8 mouse cellular contexts compared by ENCODE assay signal in genomic region chr4:132732148-132732684, GRCm38 (mm10). TPM values are rescaled to one million over a fixed set of nuclear protein-coding genes. Genes with fewer than 3 reads are reported as not detected.
DNase-seq lines count a peak whose midpoint lies in the region; ATAC-seq and TF ChIP-seq lines count a peak whose summit lies in the region.

Gene Xkr8, minus strand, starts transcription at chr4:132732546.

- intact Hi-C loops in left cerebral cortex, postnatal 25 days (cut with DNase I), result no loop called here

- H3K36me3 ChIP-seq in hindbrain, postnatal 0 days (ENCODE audit: insufficient read depth, low read length), result 0 out of 2 replicates have a peak, but pooled peaks cover 6% of the 10 kb centered on the region

- H3K27ac ChIP-seq in hindbrain, postnatal 0 days, result peak within 1 kb of the TSS; percentile 60; the same call in 1 of the 2 replicates

- WGBS in hindbrain, postnatal 0 days, result 3% methylated on average over 33 of the region's 34 CpGs

- H3K4me1 ChIP-seq in hindbrain, postnatal 0 days (ENCODE audit: insufficient read depth, low read length), result peaks cover 7% of the 10 kb centered on the region; the same call in 1 of the 2 replicates

- peak within 1 kb of the TSS; percentile 69 for H3K9ac ChIP-seq in hindbrain, postnatal 0 days (replicated peaks; ENCODE audit: low read length)

- H3K4me3 ChIP-seq in hindbrain, postnatal 0 days (ENCODE audit: low read length), result peak within 1 kb of the TSS; percentile 59

- peak; percentile 86 for DNase-seq in adipocyte (ENCODE audit: low spot score)
- DNase-seq in gastrocnemius, adult 8-10 months (ENCODE audit: low spot score in 2 of 2), result peak; percentile 79 to 85
- peak; percentile 88 for DNase-seq in hindbrain, postnatal 0 days (ENCODE audit: low spot score)
- peak; percentile 46 to 65 for DNase-seq in left cerebral cortex, postnatal 25 days (ENCODE audit: low spot score in 2 of 2)
- DNase-seq in mesoderm, embryonic 11.5 days (ENCODE audit: low read depth, low spot score), result peak; percentile 84
- DNase-seq in right cerebral cortex, postnatal 25 days, result peak; percentile 70
- DNase-seq in yolk sac, embryonic 10.5 days (ENCODE audit: low spot score), result peak; percentile 93

- peak; percentile 96 for ATAC-seq in common myeloid progenitor, adult 5-6 weeks (replicated peaks; ENCODE audit: low read depth, poor library complexity, severe bottlenecking)
- ATAC-seq in hindbrain, postnatal 0 days, result peak; percentile 95

- peak; percentile 28 for TF ChIP-seq CTCF in hindbrain, postnatal 0 days (IDR thresholded peaks at IDR 0.05; ENCODE audit: low read depth)

- H3K27me3 ChIP-seq in hindbrain, postnatal 0 days (ENCODE audit: insufficient read depth, low read length), result no peaks in the 10 kb centered on the region

- peak within 1 kb of the TSS; percentile 85 for H3K4me2 ChIP-seq in hindbrain, postnatal 0 days (ENCODE audit: low read depth, low read length)

- H3K9me3 ChIP-seq in hindbrain, postnatal 0 days (ENCODE audit: low read length), result no peaks in the 10 kb centered on the region

RNA-seq across cellular contexts. Expression of gene Xkr8, which starts in this region (rescaled TPM):
- total RNA-seq in common myeloid progenitor, adult 5-6 weeks (2017), result 2.6 and 4.1 TPM in 2 replicates
- 1 to 10 TPM in 2 of 4 experiments, under 1 TPM in 2; 0.44 to 1.4 (median 1.1) TPM for total RNA-seq in gastrocnemius, adult 8-10 months (2022)
- 5.6 and 6.2 TPM in 2 replicates for total RNA-seq in hindbrain, postnatal 0 days (2014; rRNA removed)
- polyA plus RNA-seq in hindbrain, postnatal 0 days (2015; fragmentation: Nextera tagmentation; extraction: Ambion mirVana), result 5.0 and 7.3 TPM in 2 replicates
- total RNA-seq in left cerebral cortex, postnatal 25 days (2021), result 1 to 10 TPM; 3.6 to 4.0 TPM

Comparison
In these comparisons a context has a peak if more than half of its experiments do, and no peak if none do; other contexts are left out.
1. Peak in every context shown above with its lines: DNase-seq, ATAC-seq, H3K4me3 ChIP-seq and H3K27ac ChIP-seq.